Mouse (Mus musculus): ENCODE data around the gene 2210011C24Rik. TPM values are rescaled to one million over a fixed set of nuclear protein-coding genes. Genes with fewer than 3 reads are reported as not detected.
A peak's percentile ranks its signal among the peaks of the same experiment; 100 is the strongest.

Gene 2210011C24Rik
- total RNA-seq (2017) = not detected in 2 replicates

- peak; percentile 27; the same call in 1 of the 2 replicates for ATAC-seq (replicated peaks; ENCODE audit: low read depth, poor library complexity, severe bottlenecking)
Measured at GRCm38 (mm10) chr8:84011705-84012498, at the start of gene 2210011C24Rik. TSS of gene 2210011C24Rik (minus strand) at chr8:84012171.

- ATAC-seq (replicated peaks; ENCODE audit: low read depth, poor library complexity, severe bottlenecking) = peak; percentile 48
Measured at GRCm38 (mm10) chr8:84060245-84060644, 48.3 kb upstream of the 2210011C24Rik start.

- no peak for ATAC-seq (replicated peaks; ENCODE audit: low read depth, poor library complexity, severe bottlenecking)
Measured at GRCm38 (mm10) chr8:84059226-84059625, 47.3 kb upstream of the 2210011C24Rik start.

- no peak for ATAC-seq (replicated peaks; ENCODE audit: low read depth, poor library complexity, severe bottlenecking)
Measured at GRCm38 (mm10) chr8:84057827-84058226, 45.9 kb upstream of the 2210011C24Rik start.

GRCm38 (mm10) chr8:84053229-84053628, 41.3 kb upstream of the 2210011C24Rik start:
- ATAC-seq (replicated peaks; ENCODE audit: low read depth, poor library complexity, severe bottlenecking) = no peak

GRCm38 (mm10) chr8:84052746-84053145, 40.8 kb upstream of the 2210011C24Rik start:
- peak; percentile 71 for ATAC-seq (replicated peaks; ENCODE audit: low read depth, poor library complexity, severe bottlenecking)

GRCm38 (mm10) chr8:84048171-84048570, 36.2 kb upstream of the 2210011C24Rik start:
- ATAC-seq (replicated peaks; ENCODE audit: low read depth, poor library complexity, severe bottlenecking) = no peak

GRCm38 (mm10) chr8:84046505-84046904, 34.5 kb upstream of the 2210011C24Rik start:
- ATAC-seq (replicated peaks; ENCODE audit: low read depth, poor library complexity, severe bottlenecking) = no peak

- no peak for ATAC-seq (replicated peaks; ENCODE audit: low read depth, poor library complexity, severe bottlenecking)
Measured at GRCm38 (mm10) chr8:84044900-84045299, 32.9 kb upstream of the 2210011C24Rik start, which contains the start of gene Rln3. TSS of gene Rln3 (minus strand) at chr8:84045000.

GRCm38 (mm10) chr8:84044103-84044502, 32.1 kb upstream of the 2210011C24Rik start:
- ATAC-seq (replicated peaks; ENCODE audit: low read depth, poor library complexity, severe bottlenecking) = no peak

- ATAC-seq (replicated peaks; ENCODE audit: low read depth, poor library complexity, severe bottlenecking) = no peak
Measured at GRCm38 (mm10) chr8:84042948-84043342, 31.0 kb upstream of the 2210011C24Rik start.

GRCm38 (mm10) chr8:84042066-84042947, 30.3 kb upstream of the 2210011C24Rik start, which contains the start of gene Il27ra:
TSS of gene Il27ra (minus strand) at chr8:84042589.
- ATAC-seq (replicated peaks; ENCODE audit: low read depth, poor library complexity, severe bottlenecking) = peak; percentile 83

- peak; percentile 65 for ATAC-seq (replicated peaks; ENCODE audit: low read depth, poor library complexity, severe bottlenecking)
Measured at GRCm38 (mm10) chr8:84039050-84039449, 27.1 kb upstream of the 2210011C24Rik start.

GRCm38 (mm10) chr8:84038015-84038414, 26.0 kb upstream of the 2210011C24Rik start:
- no peak for ATAC-seq (replicated peaks; ENCODE audit: low read depth, poor library complexity, severe bottlenecking)

- no peak for ATAC-seq (replicated peaks; ENCODE audit: low read depth, poor library complexity, severe bottlenecking)
Measured at GRCm38 (mm10) chr8:84032777-84033176, 20.8 kb upstream of the 2210011C24Rik start.

- no peak for ATAC-seq (replicated peaks; ENCODE audit: low read depth, poor library complexity, severe bottlenecking)
Measured at GRCm38 (mm10) chr8:84029272-84029671, 17.3 kb upstream of the 2210011C24Rik start.

- peak; percentile 69 for ATAC-seq (replicated peaks; ENCODE audit: low read depth, poor library complexity, severe bottlenecking)
Measured at GRCm38 (mm10) chr8:84027449-84027848, 15.5 kb upstream of the 2210011C24Rik start.

GRCm38 (mm10) chr8:84025863-84026262, 13.9 kb upstream of the 2210011C24Rik start:
- ATAC-seq (replicated peaks; ENCODE audit: low read depth, poor library complexity, severe bottlenecking) = peak; percentile 57

- peak; percentile 24; the same call in 1 of the 2 replicates for ATAC-seq (replicated peaks; ENCODE audit: low read depth, poor library complexity, severe bottlenecking)
Measured at GRCm38 (mm10) chr8:84024171-84024570, 12.2 kb upstream of the 2210011C24Rik start.

- no peak for ATAC-seq (replicated peaks; ENCODE audit: low read depth, poor library complexity, severe bottlenecking)
Measured at GRCm38 (mm10) chr8:84023631-84024030, 11.7 kb upstream of the 2210011C24Rik start.

GRCm38 (mm10) chr8:84023085-84023484, 11.1 kb upstream of the 2210011C24Rik start:
- ATAC-seq (replicated peaks; ENCODE audit: low read depth, poor library complexity, severe bottlenecking) = no peak
